Mouse (Mus musculus): ENCODE data around the gene Stx4a.

DNA sequence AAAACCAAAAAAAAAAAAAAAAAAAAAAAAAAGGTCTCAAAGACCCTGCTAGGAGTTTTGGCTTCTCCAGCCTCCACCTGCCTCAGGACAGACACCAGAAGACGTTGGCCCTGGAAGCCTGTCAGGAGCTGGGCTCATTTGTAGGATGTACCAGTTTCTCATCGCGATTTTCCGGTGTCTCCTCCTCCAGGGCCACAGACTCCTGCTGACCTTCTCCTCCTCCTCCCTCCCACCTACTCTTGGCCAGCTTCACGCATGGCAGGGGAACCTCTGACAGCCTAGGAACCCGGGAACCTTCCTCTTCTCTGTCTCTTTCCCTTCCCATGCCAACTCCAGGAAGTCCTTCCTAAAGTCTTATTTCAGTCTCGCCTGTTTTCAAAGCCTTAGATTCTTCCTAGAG is 7.0 kb upstream of the Stx4a start:
- TF ChIP-seq POLR2A (IDR thresholded peaks at IDR 0.05; ENCODE audit: borderline replicate concordance, extremely low read depth, insufficient read depth, insufficient read length, poor library complexity, severe bottlenecking) (no peak), CTCF (IDR thresholded peaks at IDR 0.05; ENCODE audit: borderline replicate concordance, extremely low read depth, insufficient read depth, insufficient read length) (no peak)

All from brain, embryonic 14.5 days (tissue).